Mouse (Mus musculus) embryo, embryonic 11 days (tissue): ENCODE results near the gene Pik3r1.

Experiments used
- DNase-seq: peaks from one replicate; pipeline ENCODE4 v3.0.0-alpha.2; 2015

Gene Pik3r1

GRCm38 (mm10) chr13:101766605-101767012 is 1.4 kb downstream of the Pik3r1 start:
- no peak for DNase-seq

- DNase-seq = no peak
Measured at GRCm38 (mm10) chr13:101765976-101766375, 2.0 kb downstream of the Pik3r1 start.

- DNase-seq = no peak
Measured at GRCm38 (mm10) chr13:101764111-101764510, 3.9 kb downstream of the Pik3r1 start.

GRCm38 (mm10) chr13:101763676-101764075 is 4.3 kb downstream of the Pik3r1 start:
- DNase-seq = no peak

- DNase-seq = no peak
Measured at GRCm38 (mm10) chr13:101763149-101763548, 4.9 kb downstream of the Pik3r1 start.

GRCm38 (mm10) chr13:101761617-101762016 is 6.4 kb downstream of the Pik3r1 start:
- DNase-seq = no peak

GRCm38 (mm10) chr13:101760953-101761352 is 7.1 kb downstream of the Pik3r1 start:
- DNase-seq = no peak

GRCm38 (mm10) chr13:101760001-101760687 is 7.9 kb downstream of the Pik3r1 start:
- DNase-seq = peak; percentile 43

GRCm38 (mm10) chr13:101759281-101759871 is 8.6 kb downstream of the Pik3r1 start:
- DNase-seq = no peak

- DNase-seq = no peak
Measured at GRCm38 (mm10) chr13:101757801-101758422, 10.1 kb downstream of the Pik3r1 start.

- DNase-seq = no peak
Measured at GRCm38 (mm10) chr13:101755228-101755627, 12.8 kb downstream of the Pik3r1 start.

GRCm38 (mm10) chr13:101753639-101754038 is 14.4 kb downstream of the Pik3r1 start:
- no peak for DNase-seq

- DNase-seq = no peak
Measured at GRCm38 (mm10) chr13:101751816-101752215, 16.2 kb downstream of the Pik3r1 start.

- no peak for DNase-seq
Measured at GRCm38 (mm10) chr13:101746012-101746595, 21.9 kb downstream of the Pik3r1 start.

GRCm38 (mm10) chr13:101744943-101745342 is 23.1 kb downstream of the Pik3r1 start:
- no peak for DNase-seq

- DNase-seq = no peak
Measured at GRCm38 (mm10) chr13:101744053-101744452, 24.0 kb downstream of the Pik3r1 start.

GRCm38 (mm10) chr13:101743247-101743646 is 24.8 kb downstream of the Pik3r1 start:
- no peak for DNase-seq

- no peak for DNase-seq
Measured at GRCm38 (mm10) chr13:101742596-101742995, 25.4 kb downstream of the Pik3r1 start.

- DNase-seq = no peak
Measured at GRCm38 (mm10) chr13:101741530-101742309, 26.3 kb downstream of the Pik3r1 start.

- no peak for DNase-seq
Measured at GRCm38 (mm10) chr13:101739732-101740381, 28.2 kb downstream of the Pik3r1 start.

- no peak for DNase-seq
Measured at GRCm38 (mm10) chr13:101738769-101739168, 29.2 kb downstream of the Pik3r1 start.
